Mouse (Mus musculus) megakaryocyte, embryonic 14.5 days (primary cell): ENCODE measurements around the gene Slc51b.

ENCODE experiments used
- FLI1 ChIP-seq: IDR thresholded peaks from 2 replicates; pipeline ENCODE4 v1.6.1; 2012; ENCODE audit warnings: low read length, inconsistent platforms, mixed read lengths
- GATA1 ChIP-seq: IDR thresholded peaks from 3 replicates; pipeline ENCODE4 v1.6.1; 2012; ENCODE audit warnings: mixed read lengths, low read length, inconsistent platforms, borderline replicate concordance

DNA sequence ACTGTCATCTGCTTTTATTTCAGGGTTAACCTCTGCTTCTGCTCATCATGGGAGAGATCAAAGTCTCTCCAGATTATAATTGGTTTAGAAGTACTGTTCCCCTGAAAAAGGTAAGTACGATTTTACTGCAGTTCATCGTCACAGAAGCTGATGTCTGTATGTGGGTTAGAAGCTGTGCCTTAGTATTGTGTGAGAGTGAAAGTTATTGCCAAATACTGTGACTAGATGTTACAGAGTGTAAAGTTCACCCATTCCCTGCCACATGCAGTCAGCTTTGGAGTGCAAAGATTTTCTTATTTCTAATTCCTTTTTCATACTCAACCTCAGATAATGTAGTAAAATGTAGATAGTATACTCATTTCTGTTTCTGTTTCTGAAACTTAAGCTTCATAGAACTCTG lies 42.5 kb upstream of the Slc51b start:
- TF ChIP-seq GATA1, result no peak
- no peak for TF ChIP-seq FLI1
